Mouse (Mus musculus): ENCODE results near the gene Prss32. TPM values are rescaled to one million over a fixed set of nuclear protein-coding genes. Genes with fewer than 3 reads are reported as not detected.
A peak's percentile ranks its signal among the peaks of the same experiment; 100 is the strongest.

Gene Prss32
- total RNA-seq (2017), result not detected in 2 replicates

- ATAC-seq (replicated peaks; ENCODE audit: low read depth, poor library complexity, severe bottlenecking), result peak; percentile 66
Measured at GRCm38 (mm10) chr17:23843812-23844273, at the start of gene Prss32, which contains the start of gene Prss41. TSS of gene Prss32 (plus strand) at chr17:23843855. TSS of gene Prss41 (minus strand) at chr17:23844172.

- no peak for ATAC-seq (replicated peaks; ENCODE audit: low read depth, poor library complexity, severe bottlenecking)
Measured at GRCm38 (mm10) chr17:23795323-23795722, 48.3 kb upstream of the Prss32 start.

- ATAC-seq (replicated peaks; ENCODE audit: low read depth, poor library complexity, severe bottlenecking), result peak; percentile 62
Measured at GRCm38 (mm10) chr17:23797316-23797715, 46.3 kb upstream of the Prss32 start.

GRCm38 (mm10) chr17:23801627-23802026 lies 42.0 kb upstream of the Prss32 start:
- no peak for ATAC-seq (replicated peaks; ENCODE audit: low read depth, poor library complexity, severe bottlenecking)

GRCm38 (mm10) chr17:23802746-23803365 lies 40.8 kb upstream of the Prss32 start:
- ATAC-seq (replicated peaks; ENCODE audit: low read depth, poor library complexity, severe bottlenecking), result peak; percentile 95

- ATAC-seq (replicated peaks; ENCODE audit: low read depth, poor library complexity, severe bottlenecking), result peak; percentile 9; the same call in 1 of the 2 replicates
Measured at GRCm38 (mm10) chr17:23803366-23804041, 40.2 kb upstream of the Prss32 start.

- no peak for ATAC-seq (replicated peaks; ENCODE audit: low read depth, poor library complexity, severe bottlenecking)
Measured at GRCm38 (mm10) chr17:23804426-23805085, 39.1 kb upstream of the Prss32 start.

GRCm38 (mm10) chr17:23806867-23807266 lies 36.8 kb upstream of the Prss32 start:
- ATAC-seq (replicated peaks; ENCODE audit: low read depth, poor library complexity, severe bottlenecking), result no peak

GRCm38 (mm10) chr17:23807918-23808317 lies 35.7 kb upstream of the Prss32 start:
- ATAC-seq (replicated peaks; ENCODE audit: low read depth, poor library complexity, severe bottlenecking), result no peak

- ATAC-seq (replicated peaks; ENCODE audit: low read depth, poor library complexity, severe bottlenecking), result no peak
Measured at GRCm38 (mm10) chr17:23815641-23816040, 28.0 kb upstream of the Prss32 start.

GRCm38 (mm10) chr17:23818579-23818978 lies 25.1 kb upstream of the Prss32 start:
- ATAC-seq (replicated peaks; ENCODE audit: low read depth, poor library complexity, severe bottlenecking), result no peak

GRCm38 (mm10) chr17:23819235-23819634 lies 24.4 kb upstream of the Prss32 start:
- ATAC-seq (replicated peaks; ENCODE audit: low read depth, poor library complexity, severe bottlenecking), result no peak

- no peak for ATAC-seq (replicated peaks; ENCODE audit: low read depth, poor library complexity, severe bottlenecking)
Measured at GRCm38 (mm10) chr17:23820731-23821130, 22.9 kb upstream of the Prss32 start.

GRCm38 (mm10) chr17:23822094-23822493 lies 21.6 kb upstream of the Prss32 start:
- no peak for ATAC-seq (replicated peaks; ENCODE audit: low read depth, poor library complexity, severe bottlenecking)

- ATAC-seq (replicated peaks; ENCODE audit: low read depth, poor library complexity, severe bottlenecking), result no peak
Measured at GRCm38 (mm10) chr17:23823018-23823417, 20.6 kb upstream of the Prss32 start.

- ATAC-seq (replicated peaks; ENCODE audit: low read depth, poor library complexity, severe bottlenecking), result no peak
Measured at GRCm38 (mm10) chr17:23823614-23824013, 20.0 kb upstream of the Prss32 start.

- no peak for ATAC-seq (replicated peaks; ENCODE audit: low read depth, poor library complexity, severe bottlenecking)
Measured at GRCm38 (mm10) chr17:23825591-23825990, 18.1 kb upstream of the Prss32 start.

GRCm38 (mm10) chr17:23828271-23829001 lies 15.2 kb upstream of the Prss32 start:
- ATAC-seq (replicated peaks; ENCODE audit: low read depth, poor library complexity, severe bottlenecking), result peak; percentile 39

GRCm38 (mm10) chr17:23829064-23829619 lies 14.5 kb upstream of the Prss32 start, which contains the start of gene Elob:
TSS of gene Elob (minus strand) at chr17:23829136.
- peak; percentile 85 for ATAC-seq (replicated peaks; ENCODE audit: low read depth, poor library complexity, severe bottlenecking)

GRCm38 (mm10) chr17:23831201-23831600 lies 12.5 kb upstream of the Prss32 start:
- no peak for ATAC-seq (replicated peaks; ENCODE audit: low read depth, poor library complexity, severe bottlenecking)

All from common myeloid progenitor, adult 5-6 weeks (primary cell).